Mouse (Mus musculus) adrenal gland, postnatal 14 days (tissue): ENCODE results near the gene Rcbtb2. TPM values are rescaled to one million over a fixed set of nuclear protein-coding genes. Genes with fewer than 3 reads are reported as not detected.
A peak's percentile ranks its signal among the peaks of the same experiment; 100 is the strongest.
"Not testable (repeated sequence)": the region's sequence is repeated elsewhere in the genome, so short reads cannot be mapped to it uniquely, and the experiment has no call there.

Source experiments
- DNase-seq: peaks from one replicate; pipeline ENCODE4 v3.0.0; 2021; ENCODE audit warnings: mixed read lengths
- long read RNA-seq, 2 experiments: library from polyadenylated mRNA; stranded (forward); transcript quantifications; one replicate each; pipeline ENCODE4 v2.0.0; 2021
- total RNA-seq: library from RNA; stranded (reverse); gene quantifications from 2 replicates; pipeline ENCODE4 v1.2.3, GENCODE M21; 2021

Rcbtb2 gene
- total RNA-seq, result 39.5 and 41.3 TPM in 2 replicates
- long read RNA-seq, experiment 1, transcript Rcbtb2-209 (15 exons, 3,531 nt), result major isoform, 7 of 64 reads
- long read RNA-seq, experiment 1, transcript Rcbtb2-219 (16 exons, 3,622 nt), result minor isoform, 5 of 64 reads
- long read RNA-seq, experiment 1, partial matches to known transcripts, result 4 of 64 reads
- long read RNA-seq, experiment 1, other reads (novel, unspliced or antisense), result 43 of 64 reads
- long read RNA-seq, experiment 2, partial matches to known transcripts, result 3 of 34 reads
- long read RNA-seq, experiment 2, other reads (novel, unspliced or antisense), result 24 of 34 reads

GRCm38 (mm10) chr14:73122923-73123278, at the start of gene Rcbtb2:
Gene Rcbtb2, plus strand, starts transcription at chr14:73123037.
- no peak for DNase-seq

- no peak for DNase-seq
These were observed 39.3 kb upstream of the Rcbtb2 start for GRCm38 (mm10) chr14:73083563-73083962.

- DNase-seq, result no peak
These were observed 36.4 kb upstream of the Rcbtb2 start for GRCm38 (mm10) chr14:73086425-73086824.

- no peak for DNase-seq
These were observed 35.6 kb upstream of the Rcbtb2 start for GRCm38 (mm10) chr14:73087247-73087646.

- no peak for DNase-seq
These were observed 35.1 kb upstream of the Rcbtb2 start for GRCm38 (mm10) chr14:73087746-73088145.

GRCm38 (mm10) chr14:73088224-73088623, 34.6 kb upstream of the Rcbtb2 start:
- no peak for DNase-seq

- DNase-seq, result no peak
These were observed 30.0 kb upstream of the Rcbtb2 start for GRCm38 (mm10) chr14:73092871-73093270.

- DNase-seq, result no peak
These were observed 27.9 kb upstream of the Rcbtb2 start for GRCm38 (mm10) chr14:73094802-73095550.

- DNase-seq, result peak; percentile 62
These were observed 24.0 kb upstream of the Rcbtb2 start for GRCm38 (mm10) chr14:73098677-73099387.

- DNase-seq, result no peak
These were observed 20.5 kb upstream of the Rcbtb2 start for GRCm38 (mm10) chr14:73102270-73102865.

- not testable (repeated sequence) for DNase-seq
These were observed 19.9 kb upstream of the Rcbtb2 start for GRCm38 (mm10) chr14:73102986-73103385.

- DNase-seq, result no peak
These were observed 17.9 kb upstream of the Rcbtb2 start for GRCm38 (mm10) chr14:73104913-73105312.

- no peak for DNase-seq
These were observed 17.2 kb upstream of the Rcbtb2 start for GRCm38 (mm10) chr14:73105407-73106185.

- peak; percentile 56 for DNase-seq
These were observed 16.6 kb upstream of the Rcbtb2 start for GRCm38 (mm10) chr14:73106234-73106711.

GRCm38 (mm10) chr14:73106957-73107356, 15.9 kb upstream of the Rcbtb2 start:
- DNase-seq, result no peak

GRCm38 (mm10) chr14:73107371-73107770, 15.5 kb upstream of the Rcbtb2 start:
- no peak for DNase-seq

GRCm38 (mm10) chr14:73107952-73108351, 14.9 kb upstream of the Rcbtb2 start:
- DNase-seq, result no peak

GRCm38 (mm10) chr14:73110682-73111081, 12.2 kb upstream of the Rcbtb2 start:
- DNase-seq, result peak; percentile 18

GRCm38 (mm10) chr14:73111091-73111490, 11.7 kb upstream of the Rcbtb2 start:
- DNase-seq, result no peak

- no peak for DNase-seq
These were observed 10.5 kb upstream of the Rcbtb2 start for GRCm38 (mm10) chr14:73112186-73112840.

- not testable (repeated sequence) for DNase-seq
These were observed 7.9 kb upstream of the Rcbtb2 start for GRCm38 (mm10) chr14:73114952-73115351.
